Mouse (Mus musculus) neural tube, embryonic 13.5 days (tissue): Measurements from ENCODE around the gene Sdf4. TPM values are rescaled to one million over a fixed set of nuclear protein-coding genes. Genes with fewer than 3 reads are reported as not detected.

Source experiments
- ATAC-seq: fragments of 200-750 bp; cut with Nextera tagmentation; 2 replicates; pipeline ENCODE4 v1.8.0; 2017; ENCODE audit warnings: low read depth, mild to moderate bottlenecking, moderate TSS enrichment, moderate library complexity
- H3K27ac ChIP-seq: fragments of 300-500 bp; sonication (generic); replicated peaks from 2 replicates; pipeline ENCODE4 v1.5.1; 2015; ENCODE audit warnings: moderate library complexity, mild to moderate bottlenecking, inconsistent platforms
- H3K27me3 ChIP-seq: fragments of 300-500 bp; sonication (generic); 2 replicates; pipeline ENCODE4 v1.6.1; 2015; ENCODE audit warnings: mild to moderate bottlenecking, inconsistent platforms
- H3K36me3 ChIP-seq: fragments of 300-500 bp; sonication (generic); 2 replicates; pipeline ENCODE4 v1.6.1; 2015; ENCODE audit warnings: mild to moderate bottlenecking, inconsistent platforms
- H3K4me1 ChIP-seq: fragments of 300-500 bp; sonication (generic); replicated peaks from 2 replicates; pipeline ENCODE4 v1.6.1; 2015; ENCODE audit warnings: inconsistent platforms
- H3K4me2 ChIP-seq: fragments of 300-500 bp; sonication (generic); 2 replicates; pipeline ENCODE4 v1.6.1; 2015; ENCODE audit warnings: inconsistent platforms, mild to moderate bottlenecking, moderate library complexity
- H3K4me3 ChIP-seq: fragments of 300-500 bp; sonication (generic); 2 replicates; pipeline ENCODE4 v1.5.1; 2015; ENCODE audit warnings: mild to moderate bottlenecking, inconsistent platforms
- H3K9ac ChIP-seq: fragments of 300-500 bp; sonication (generic); 2 replicates; pipeline ENCODE4 v1.6.1; 2015; ENCODE audit warnings: moderate library complexity, mild to moderate bottlenecking, inconsistent platforms
- H3K9me3 ChIP-seq: fragments of 300-500 bp; sonication (generic); 2 replicates; pipeline ENCODE4 v1.6.1; 2016; ENCODE audit warnings: inconsistent platforms
- WGBS: fragments of 180-500 bp; shearing (Covaris S2); methylation state at CpG from one replicate; pipeline ENCODE4 v1.1.7; 2015; 5-methylcytosine and 5-hydroxymethylcytosine counted together
- microRNA counts: library from miRNA; unstranded; fragments of <30 nt; microRNA quantifications from one replicate; lab custom pipeline; 2016
- microRNA-seq: library from miRNA; unstranded; fragments of <30 nt; microRNA quantifications from one replicate; pipeline ENCODE4, GENCODE M21; 2016
- polyA plus RNA-seq: library from polyadenylated mRNA; unstranded; fragments of >200 nt; fragmentation: Nextera tagmentation; extraction: Ambion mirVana; gene quantifications from 2 replicates; pipeline ENCODE4 v1.2.1, GENCODE M21; 2015

The Sdf4 gene
- polyA plus RNA-seq, 1 experiment from 2014 or later, result 132 TPM

DNA sequence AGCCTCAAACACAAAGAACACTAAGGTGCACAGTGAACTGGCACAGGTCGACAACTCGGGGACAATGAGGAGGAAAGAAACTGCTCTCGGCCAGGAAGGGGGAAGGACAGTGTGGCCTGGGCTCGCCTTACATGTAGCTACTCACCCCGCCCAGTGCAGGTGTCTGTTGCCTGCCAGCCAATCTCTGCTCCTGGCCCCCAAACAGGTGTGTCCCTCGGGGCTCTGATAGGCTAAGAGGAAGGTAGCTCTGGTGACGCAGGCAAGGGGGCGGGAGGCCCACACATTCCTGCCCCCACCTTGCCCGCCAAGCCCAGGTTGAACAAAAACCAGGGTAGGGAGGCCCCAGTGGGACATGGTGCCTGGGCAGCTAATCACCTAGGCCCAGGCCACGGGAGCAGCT is 67.0 kb downstream of the Sdf4 start:
- WGBS, result 25% methylated on average over 10 of the region's 10 CpGs

More for the DNA sequence above, 67.0 kb downstream of the Sdf4 start:
- Histone ChIP-seq H3K4me3 (no peak overlapping the region), H3K36me3 (no peaks in the 10 kb centered on the region), H3K27me3 (no peaks in the 10 kb centered on the region), H3K4me2 (no peak overlapping the region), H3K9me3 (no peaks in the 10 kb centered on the region), H3K9ac (no peak overlapping the region), H3K4me1 (peaks cover 9% of the 10 kb centered on the region), H3K27ac (no peak overlapping the region)
- ATAC-seq, result no peak

MicroRNAs encoded within 50 kb of the gene (microRNA counts, 519-probe panel; counts per million panel counts)
- microRNA mmu-miR-200a (lab: Ali Mortazavi, UCI), result not detected
- 2,385 counts per million, percentile 21 among the panel's probes with 10 or more counts for microRNA mmu-miR-200b (lab: Ali Mortazavi, UCI)
- microRNA mmu-miR-429 (lab: Ali Mortazavi, UCI), result not detected

Small RNA genes within 50 kb of the gene (microRNA-seq; reads per million reads assigned to microRNA genes)
- gene Mir200a (3.4 reads per million, percentile 15 among the genes with 10 or more reads in this experiment), gene Mir200b (16.2 reads per million, percentile 33 among the genes with 10 or more reads in this experiment), gene Mir429 (50.2 reads per million, percentile 47 among the genes with 10 or more reads in this experiment)

Other genes with a start within 250 kb of the Sdf4 start
- gene Atad3a, start 231.8 kb upstream of the Sdf4 start, polyA plus RNA-seq, result 75.1 and 76.4 TPM in 2 replicates
- gene Vwa1, start 218.2 kb upstream of the Sdf4 start, polyA plus RNA-seq, result 23.0 and 23.4 TPM in 2 replicates
- 0.49 and 1.1 TPM in 2 replicates for gene Tmem88b, start 207.0 kb upstream of the Sdf4 start, polyA plus RNA-seq
- gene Ankrd65, start 202.4 kb upstream of the Sdf4 start, polyA plus RNA-seq, result not detected in 2 replicates
- 249 and 265 TPM in 2 replicates for gene Mrpl20, start 190.0 kb upstream of the Sdf4 start, polyA plus RNA-seq
- 155 and 185 TPM in 2 replicates for gene Ccnl2, start 180.4 kb upstream of the Sdf4 start, polyA plus RNA-seq
- 139 and 145 TPM in 2 replicates for gene Aurkaip1, start 161.6 kb upstream of the Sdf4 start, polyA plus RNA-seq
- 29.3 and 33.9 TPM in 2 replicates for gene Mxra8, start 153.2 kb upstream of the Sdf4 start, polyA plus RNA-seq
- 8.6 and 14.6 TPM in 2 replicates for gene Dvl1, start 145.5 kb upstream of the Sdf4 start, polyA plus RNA-seq
- gene Tas1r3, start 129.5 kb upstream of the Sdf4 start, polyA plus RNA-seq, result 0.45 and 0.72 TPM in 2 replicates
- gene Cptp, start 123.4 kb upstream of the Sdf4 start, polyA plus RNA-seq, result 21.1 and 25.2 TPM in 2 replicates
- gene Ints11, start 123.3 kb upstream of the Sdf4 start, polyA plus RNA-seq, result 63.7 and 69.8 TPM in 2 replicates
- gene Pusl1, start 101.1 kb upstream of the Sdf4 start, polyA plus RNA-seq, result 51.5 and 55.4 TPM in 2 replicates
- 68.4 and 72.3 TPM in 2 replicates for gene Acap3, start 101.0 kb upstream of the Sdf4 start, polyA plus RNA-seq
- gene Ube2j2, start 49.0 kb upstream of the Sdf4 start, polyA plus RNA-seq, result 121 and 126 TPM in 2 replicates
- gene C1qtnf12, start 30.6 kb upstream of the Sdf4 start, polyA plus RNA-seq, result 10.6 and 19.0 TPM in 2 replicates
- gene B3galt6, start 223 bp upstream of the Sdf4 start, polyA plus RNA-seq, result 25.1 and 25.5 TPM in 2 replicates
- 0.77 and 1.2 TPM in 2 replicates for gene Tnfrsf4, start 21.0 kb downstream of the Sdf4 start, polyA plus RNA-seq
- gene Tnfrsf18, start 33.3 kb downstream of the Sdf4 start, polyA plus RNA-seq, result 1.6 and 2.7 TPM in 2 replicates
- gene Ttll10, start 66.5 kb downstream of the Sdf4 start, polyA plus RNA-seq, result not detected in 2 replicates
- 25.0 and 27.7 TPM in 2 replicates for gene 9430015G10Rik, start 117.1 kb downstream of the Sdf4 start, polyA plus RNA-seq
- gene Rnf223, start 137.6 kb downstream of the Sdf4 start, polyA plus RNA-seq, result 0.66 and 0.69 TPM in 2 replicates
- 120 and 122 TPM in 2 replicates for gene Agrn, start 204.6 kb downstream of the Sdf4 start, polyA plus RNA-seq
- 0.84 and 2.2 TPM in 2 replicates for gene Isg15, start 207.9 kb downstream of the Sdf4 start, polyA plus RNA-seq
- 5.1 and 5.6 TPM in 2 replicates for gene AW011738, start 210.4 kb downstream of the Sdf4 start, polyA plus RNA-seq
- gene Perm1, start 223.0 kb downstream of the Sdf4 start, polyA plus RNA-seq, result 1.8 TPM in 2 replicates
- 26.1 and 27.3 TPM in 2 replicates for gene Plekhn1, start 242.0 kb downstream of the Sdf4 start, polyA plus RNA-seq
- 49.5 and 54.8 TPM in 2 replicates for gene Noc2l, start 243.1 kb downstream of the Sdf4 start, polyA plus RNA-seq